Mouse (Mus musculus) megakaryocyte, embryonic 14.5 days (primary cell): ENCODE measurements at regions not wholly inside any gene's neighbourhood (a gene's known extent, or its start where the extent isn't known, plus 50 kb on each side); places are given as distances from the start of the nearest gene placed in this dataset.

ENCODE experiments used
- FLI1 ChIP-seq: IDR thresholded peaks from 2 replicates; pipeline ENCODE4 v1.6.1; 2012; ENCODE audit warnings: low read length, inconsistent platforms, mixed read lengths
- GATA1 ChIP-seq: IDR thresholded peaks from 3 replicates; pipeline ENCODE4 v1.6.1; 2012; ENCODE audit warnings: mixed read lengths, low read length, inconsistent platforms, borderline replicate concordance

DNA sequence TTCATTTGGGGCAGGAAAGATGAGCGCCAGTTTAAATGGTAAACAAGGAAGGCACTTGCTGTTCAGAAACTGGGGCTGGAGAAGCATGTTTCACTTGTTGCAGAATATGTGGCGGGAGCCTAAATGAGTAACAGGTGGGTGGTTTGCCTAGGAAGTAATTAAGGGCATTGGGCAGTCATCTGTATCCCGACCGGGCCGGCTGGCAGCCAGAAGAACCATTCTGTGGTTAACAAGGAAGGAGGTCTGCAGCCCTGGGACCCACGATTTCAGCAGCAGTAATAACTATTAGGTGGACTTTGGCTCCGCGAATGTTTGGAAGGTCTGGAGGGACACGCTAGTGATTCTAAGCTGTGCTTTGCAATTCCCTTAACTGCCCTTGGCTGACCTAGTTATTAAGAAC, 89.0 kb upstream of the Opcml start:
- TF ChIP-seq GATA1 (no peak), FLI1 (no peak)
